Mouse (Mus musculus) liver, postnatal 0 days (tissue): ENCODE results near the gene Ppp6r1.

Source experiments
- CTCF ChIP-seq: sonication (generic); IDR thresholded peaks from 2 replicates; pipeline ENCODE4 v1.5.1; 2016; ENCODE audit warnings: antibody characterized with exemption, low read depth
- EP300 ChIP-seq: IDR thresholded peaks from 2 replicates; pipeline ENCODE4 v1.6.1; 2016; ENCODE audit warnings: antibody characterized with exemption, low read depth, mild to moderate bottlenecking

GRCm38 (mm10) chr7:4641956-4642355 lies 16.9 kb downstream of the Ppp6r1 start:
- TF ChIP-seq EP300 (no peak), CTCF (no peak)
